Mouse (Mus musculus) erythroblast, embryonic 14.5 days (primary cell): ENCODE data around the gene Timp2.

Source experiments
- GATA1 ChIP-seq: IDR thresholded peaks from 2 replicates; pipeline ENCODE4 v1.6.1; 2012; ENCODE audit warnings: low read length, inconsistent platforms, mixed read lengths
- TAL1 ChIP-seq: IDR thresholded peaks from 3 replicates; pipeline ENCODE4 v1.6.1; 2012; ENCODE audit warnings: low read length, inconsistent platforms, mixed read lengths

- TF ChIP-seq GATA1: no peak
- TF ChIP-seq TAL1: no peak
Measured at GRCm38 (mm10) chr11:118285791-118286190, 69.7 kb downstream of the Timp2 start.
